Mouse (Mus musculus) olfactory bulb, adult 2 months (tissue): Measurements from ENCODE around the gene Tmem72.

ENCODE experiments used
- CTCF ChIP-seq: fragments of 200-500 bp; IDR thresholded peaks from 2 replicates; pipeline ENCODE4 v1.5.1; 2012; ENCODE audit warnings: low read depth, mild to moderate bottlenecking, low read length, moderate library complexity; ENCODE audit not compliant: insufficient read depth
- POLR2A ChIP-seq: fragments of 200-500 bp; IDR thresholded peaks from 2 replicates; pipeline ENCODE4 v1.6.1; 2012; ENCODE audit warnings: mild to moderate bottlenecking, low read depth, low read length, moderate library complexity; ENCODE audit not compliant: insufficient read depth

- no peak for TF ChIP-seq POLR2A
- no peak for TF ChIP-seq CTCF
Measured at GRCm38 (mm10) chr6:116764524-116764923, 47.8 kb upstream of the Tmem72 start.
